Mouse (Mus musculus) kidney, adult 2 months (tissue): ENCODE data around the gene Car5b. TPM values are rescaled to one million over a fixed set of nuclear protein-coding genes. Genes with fewer than 3 reads are reported as not detected.
A peak's percentile ranks its signal among the peaks of the same experiment; 100 is the strongest.

Experiments
- DNase-seq: peaks from one replicate; pipeline ENCODE4 v3.0.0; 2021
- H3K27ac ChIP-seq: fragments of 200-500 bp; 2 replicates; pipeline ENCODE4 v1.5.1; 2012; ENCODE audit warnings: low read depth, low read length, control low read depth, inconsistent platforms; ENCODE audit not compliant: insufficient read depth
- H3K27me3 ChIP-seq: fragments of 200-500 bp; replicated peaks from 2 replicates; pipeline ENCODE4 v1.6.1; 2012; ENCODE audit warnings: mild to moderate bottlenecking, moderate library complexity, low read length, inconsistent platforms; ENCODE audit not compliant: control insufficient read depth, insufficient read depth
- H3K36me3 ChIP-seq: fragments of 200-500 bp; 2 replicates; pipeline ENCODE4 v1.6.1; 2012; ENCODE audit warnings: mild to moderate bottlenecking, moderate library complexity, low read length, inconsistent platforms; ENCODE audit not compliant: control insufficient read depth, insufficient read depth
- H3K4me1 ChIP-seq: fragments of 200-500 bp; 2 replicates; pipeline ENCODE4 v1.6.1; 2011; ENCODE audit warnings: low read length; ENCODE audit not compliant: control insufficient read depth, insufficient read depth
- H3K4me3 ChIP-seq: fragments of 200-500 bp; 2 replicates; pipeline ENCODE4 v1.5.1; 2011; ENCODE audit warnings: mild to moderate bottlenecking, low read depth, low read length, control low read depth; ENCODE audit not compliant: insufficient read depth
- CTCF ChIP-seq: fragments of 200-500 bp; conservative IDR thresholded peaks from 2 replicates; pipeline ENCODE4 v1.5.1; 2011; ENCODE audit warnings: low read depth, mild to moderate bottlenecking, control low read depth, low read length, moderate library complexity, mixed read lengths; ENCODE audit not compliant: insufficient read depth, insufficient read length
- POLR2A ChIP-seq: fragments of 200-500 bp; IDR thresholded peaks from one replicate; pipeline ENCODE4 v1.6.1; 2011; ENCODE audit warnings: low read depth, low read length, control low read depth
- WGBS: fragments of 180-500 bp; shearing (Covaris S2); methylation state at CpG from one replicate; pipeline ENCODE4 v1.1.7; 2018; 5-methylcytosine and 5-hydroxymethylcytosine counted together
- polyA plus RNA-seq: library from polyadenylated mRNA; depleted of rRNA; stranded (reverse); fragments of >200 nt; gene quantifications from 2 replicates; pipeline ENCODE4 v1.2.3, GENCODE M21; 2012; rRNA removed

Gene Car5b
- polyA plus RNA-seq = 45.6 and 49.1 TPM in 2 replicates

DNA sequence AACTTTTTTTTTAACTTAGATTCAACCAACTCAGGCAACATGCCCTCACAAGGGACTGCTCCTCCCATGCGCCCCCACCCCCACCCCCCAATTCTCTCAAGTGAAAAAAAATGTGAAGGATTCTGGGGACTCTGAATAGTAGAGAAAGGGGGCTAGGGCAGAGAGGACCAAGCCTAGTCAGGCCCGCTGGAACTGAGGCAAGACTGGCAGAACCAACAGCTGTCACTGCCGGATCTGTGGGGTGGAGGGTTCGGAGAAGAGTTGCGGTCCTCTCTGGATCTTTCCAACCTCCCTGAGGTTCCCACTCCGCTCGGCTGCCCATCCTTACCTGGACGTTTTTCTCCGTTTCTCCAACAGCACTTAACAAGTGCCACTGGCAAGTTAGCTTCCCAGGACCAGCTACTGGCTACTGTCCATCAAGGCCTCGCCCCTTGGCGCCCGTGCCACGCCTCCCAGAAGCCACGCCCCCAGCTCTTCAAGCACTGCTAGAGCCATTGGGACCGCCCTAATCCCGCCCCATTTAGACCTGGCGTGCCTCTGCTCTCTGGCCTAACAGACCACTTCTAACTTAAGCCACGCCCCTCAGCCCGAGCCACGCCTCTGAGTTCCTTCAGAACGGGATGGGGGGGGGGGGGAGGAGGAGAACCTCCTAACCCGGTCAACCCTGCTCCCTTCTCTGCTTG lies at the start of gene Car5b:
Gene Car5b, minus strand, starts transcription at position 391 of the 683 bp plus-strand sequence.
- no peaks in the 10 kb centered on the region for H3K36me3 ChIP-seq
- 2% methylated on average over 22 of the region's 22 CpGs for WGBS
- TF ChIP-seq POLR2A (no peak), CTCF (no peak)
- peak within 1 kb of the TSS; percentile 73 for H3K4me3 ChIP-seq
- no peaks in the 10 kb centered on the region for H3K4me1 ChIP-seq
- peak within 1 kb of the TSS; percentile 54 for H3K27ac ChIP-seq
- no peaks in the 10 kb centered on the region for H3K27me3 ChIP-seq
- peak; percentile 98 for DNase-seq

DNA sequence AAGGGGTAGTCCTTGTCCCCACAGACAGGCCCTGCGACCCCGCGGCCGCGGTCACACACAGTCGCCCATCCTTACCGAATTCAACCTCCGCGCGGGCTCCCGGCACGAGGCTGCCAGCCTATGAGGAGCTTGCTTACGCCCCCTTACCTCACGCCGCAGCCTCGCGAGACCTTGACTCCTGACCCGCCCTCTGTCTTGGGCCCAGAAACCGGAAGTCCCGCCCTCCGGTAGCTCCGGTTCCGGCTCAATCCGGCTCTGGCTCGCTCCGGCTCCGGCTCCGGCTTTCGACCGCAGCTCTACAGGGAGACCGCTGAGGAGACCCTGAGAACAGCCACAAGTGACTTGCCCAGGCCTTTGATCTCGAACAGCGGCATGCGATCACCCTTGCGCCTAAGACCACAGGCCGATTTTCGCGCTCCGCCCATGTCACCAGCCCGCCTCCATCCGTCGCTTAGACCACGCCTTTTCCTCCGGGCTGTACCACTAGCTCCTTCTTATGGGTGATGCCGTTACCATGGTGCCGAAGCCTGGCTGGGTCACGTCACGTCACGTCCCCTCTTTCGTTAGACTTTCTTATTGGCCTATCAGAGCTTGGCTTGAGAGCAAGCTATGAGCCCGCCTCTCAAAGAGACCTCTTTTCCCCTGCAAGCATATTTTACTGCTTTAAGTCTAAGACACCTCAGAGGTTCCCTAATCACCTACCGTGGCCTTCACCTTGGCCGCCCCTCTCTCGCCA lies 48.4 kb upstream of the Car5b start, which contains the start of gene Siah1b:
Gene Siah1b, minus strand, starts transcription at position 454 of the 736 bp plus-strand sequence.
- no peaks in the 10 kb centered on the region for H3K27me3 ChIP-seq
- DNase-seq = peak; percentile 96
- H3K4me1 ChIP-seq = peaks cover 8% of the 10 kb centered on the region; the same call in 1 of the 2 replicates
- no peaks in the 10 kb centered on the region for H3K36me3 ChIP-seq
- peak within 1 kb of the TSS; percentile 98 for H3K27ac ChIP-seq
- H3K4me3 ChIP-seq = peak within 1 kb of the TSS; percentile 86
- WGBS = 2% methylated on average over 53 of the region's 54 CpGs
- peak; percentile 12 for TF ChIP-seq POLR2A
- no peak for TF ChIP-seq CTCF

DNA sequence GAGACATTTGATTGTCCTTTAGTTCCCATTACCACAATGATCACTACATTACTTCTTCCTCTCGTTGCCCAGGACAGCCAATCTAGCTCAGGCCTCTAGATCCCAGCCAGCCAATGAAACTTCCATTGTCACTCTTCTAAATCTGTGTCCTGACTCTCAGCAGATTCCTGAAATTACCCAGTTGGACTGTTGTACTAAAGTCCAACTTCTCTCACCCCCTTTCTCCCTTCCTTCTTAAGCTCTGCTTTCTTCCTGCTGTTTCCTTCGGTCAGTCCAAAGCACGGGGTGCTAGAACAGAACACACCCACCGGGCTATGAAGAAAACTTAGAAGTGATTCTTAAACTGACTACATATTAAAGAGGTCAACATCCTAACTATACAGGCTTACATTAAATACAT lies 41.2 kb upstream of the Car5b start:
- TF ChIP-seq POLR2A = no peak
- TF ChIP-seq CTCF = no peak
- Histone ChIP-seq H3K27ac (no peak overlapping the region), H3K36me3 (no peaks in the 10 kb centered on the region), H3K4me3 (no peak overlapping the region), H3K27me3 (no peaks in the 10 kb centered on the region), H3K4me1 (no peaks in the 10 kb centered on the region; the same call in 1 of the 2 replicates)
- DNase-seq = peak; percentile 70
- WGBS = 42% methylated on average over 4 of the region's 4 CpGs

GRCm38 (mm10) chrX:164066185-164066584 lies 38.4 kb upstream of the Car5b start:
- DNase-seq = peak; percentile 71
- Histone ChIP-seq H3K27me3 (no peaks in the 10 kb centered on the region), H3K27ac (no peak overlapping the region), H3K4me1 (no peaks in the 10 kb centered on the region; the same call in 1 of the 2 replicates), H3K36me3 (no peaks in the 10 kb centered on the region), H3K4me3 (no peak overlapping the region)
- 2% methylated on average over 2 of the region's 2 CpGs for WGBS
- TF ChIP-seq POLR2A (no peak), CTCF (peak; percentile 83)

DNA sequence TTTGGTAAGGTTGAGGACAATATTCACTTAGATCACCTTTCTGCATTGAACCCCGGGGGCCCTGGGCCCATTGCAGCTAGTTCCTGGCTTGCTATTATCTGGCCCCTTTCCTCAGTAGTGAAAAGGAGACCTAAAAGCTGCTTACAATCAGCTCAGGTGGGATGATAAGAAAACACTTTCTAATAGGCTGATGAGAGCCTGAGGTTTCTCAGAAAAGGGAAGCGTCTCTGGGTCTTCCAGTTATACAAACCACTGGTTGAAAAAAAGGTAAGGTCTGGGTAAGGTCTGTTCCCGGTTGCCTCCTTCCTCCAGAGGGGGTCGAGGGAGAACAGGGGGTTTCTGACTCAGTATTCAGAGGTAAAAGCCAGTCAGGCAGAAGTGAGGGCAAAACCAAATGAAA lies 31.3 kb upstream of the Car5b start:
- Histone ChIP-seq H3K27ac (no peak overlapping the region), H3K4me3 (no peak overlapping the region), H3K4me1 (no peaks in the 10 kb centered on the region), H3K27me3 (no peaks in the 10 kb centered on the region), H3K36me3 (no peaks in the 10 kb centered on the region)
- 88% methylated on average over 4 of the region's 4 CpGs for WGBS
- TF ChIP-seq CTCF (no peak), POLR2A (no peak)
- no peak for DNase-seq

DNA sequence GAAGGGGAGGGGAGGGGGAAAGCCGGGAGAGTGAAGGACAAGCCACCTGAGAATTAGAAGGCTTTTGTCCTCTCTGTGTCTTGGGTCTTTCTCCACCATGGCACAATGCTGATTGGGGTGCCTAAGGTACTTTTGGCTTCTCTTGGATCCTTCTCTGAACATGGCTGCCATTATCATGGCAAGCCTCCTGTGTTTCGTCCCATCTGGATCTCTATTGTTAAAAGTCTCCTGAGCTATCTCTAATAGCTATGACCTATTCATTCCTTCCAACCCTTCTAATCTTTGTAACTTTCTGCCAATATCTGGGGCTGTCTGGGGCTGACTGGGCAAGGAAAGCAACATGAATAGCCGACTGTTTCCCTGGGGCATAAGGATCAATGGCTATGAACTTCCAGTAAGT lies 30.7 kb upstream of the Car5b start:
- DNase-seq = no peak
- TF ChIP-seq CTCF = no peak
- no peak for TF ChIP-seq POLR2A
- Histone ChIP-seq H3K4me1 (no peaks in the 10 kb centered on the region), H3K27me3 (no peaks in the 10 kb centered on the region), H3K27ac (no peak overlapping the region), H3K4me3 (no peak overlapping the region), H3K36me3 (no peaks in the 10 kb centered on the region)
- 83% methylated on average over 3 of the region's 3 CpGs for WGBS

DNA sequence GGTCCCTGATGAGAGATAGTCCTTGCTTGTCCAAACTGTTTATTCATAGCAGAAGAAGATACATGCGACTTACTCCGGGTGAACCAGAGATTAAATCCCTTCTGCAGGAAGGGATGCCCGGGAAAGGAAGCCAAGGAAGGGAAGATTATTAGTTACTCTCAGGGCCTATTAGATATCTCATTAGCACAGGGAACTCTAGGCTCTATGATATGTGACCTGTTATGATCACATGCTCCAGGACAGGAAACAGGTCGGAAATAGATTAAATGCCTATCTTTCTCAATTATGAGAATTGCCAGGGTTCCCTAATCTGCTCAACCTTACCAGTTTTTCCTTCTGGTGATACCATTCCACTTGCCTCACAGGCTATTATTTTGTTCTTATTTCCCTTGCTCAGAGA lies 27.9 kb upstream of the Car5b start:
- no peaks in the 10 kb centered on the region for H3K27me3 ChIP-seq
- no peaks in the 10 kb centered on the region for H3K36me3 ChIP-seq
- no peak overlapping the region for H3K27ac ChIP-seq
- H3K4me1 ChIP-seq = no peaks in the 10 kb centered on the region
- TF ChIP-seq POLR2A = no peak
- TF ChIP-seq CTCF = no peak
- DNase-seq = no peak
- H3K4me3 ChIP-seq = no peak overlapping the region
- WGBS = 91% methylated on average over 4 of the region's 4 CpGs
